Mouse (Mus musculus): Measurements from ENCODE around the gene Zbtb48. TPM values are rescaled to one million over a fixed set of nuclear protein-coding genes. Genes with fewer than 3 reads are reported as not detected.
"Not testable (repeated sequence)": the region's sequence is repeated elsewhere in the genome, so short reads cannot be mapped to it uniquely, and the experiment has no call there.

Gene Zbtb48
- polyA plus RNA-seq, 1 experiment from 2014 or later, result 18.0 TPM

GRCm38 (mm10) chr4:152036464-152036863 is 9.0 kb upstream of the Zbtb48 start:
- H3K27me3 ChIP-seq (ENCODE audit: control insufficient read depth, insufficient read depth, low read length); H3K4me2 ChIP-seq (ENCODE audit: low read depth, low read length); H3K9ac ChIP-seq (ENCODE audit: low read length); H3K9me3 ChIP-seq (replicated peaks; ENCODE audit: control insufficient read depth, low read length); H3K36me3 ChIP-seq (ENCODE audit: control insufficient read depth, insufficient read depth, low read length); H3K4me1 ChIP-seq (ENCODE audit: control insufficient read depth, insufficient read depth, low read length); H3K27ac ChIP-seq (ENCODE audit: low read length); ATAC-seq (ENCODE audit: insufficient read depth, low FRiP score); H3K4me3 ChIP-seq (replicated peaks; ENCODE audit: low read length): not testable (repeated sequence)
- WGBS, result 94% methylated on average over 6 of the region's 6 CpGs

GRCm38 (mm10) chr4:152032922-152033321 is 5.5 kb upstream of the Zbtb48 start:
- Histone ChIP-seq H3K36me3 (ENCODE audit: control insufficient read depth, insufficient read depth, low read length) (no peaks in the 10 kb centered on the region), H3K4me2 (ENCODE audit: low read depth, low read length) (no peak overlapping the region), H3K4me1 (ENCODE audit: control insufficient read depth, insufficient read depth, low read length) (no peaks in the 10 kb centered on the region; the same call in 1 of the 2 replicates), H3K4me3 (replicated peaks; ENCODE audit: low read length) (no peak overlapping the region), H3K9ac (ENCODE audit: low read length) (no peak overlapping the region), H3K9me3 (replicated peaks; ENCODE audit: control insufficient read depth, low read length) (no peaks in the 10 kb centered on the region), H3K27me3 (ENCODE audit: control insufficient read depth, insufficient read depth, low read length) (no peaks in the 10 kb centered on the region), H3K27ac (ENCODE audit: low read length) (no peak overlapping the region)
- WGBS, result 88% methylated on average over 13 of the region's 13 CpGs
- ATAC-seq (ENCODE audit: insufficient read depth, low FRiP score), result no peak

- Histone ChIP-seq H3K36me3 (ENCODE audit: control insufficient read depth, insufficient read depth, low read length) (no peaks in the 10 kb centered on the region), H3K4me3 (replicated peaks; ENCODE audit: low read length) (no peak overlapping the region), H3K27ac (ENCODE audit: low read length) (no peak overlapping the region), H3K9me3 (replicated peaks; ENCODE audit: control insufficient read depth, low read length) (no peaks in the 10 kb centered on the region), H3K27me3 (ENCODE audit: control insufficient read depth, insufficient read depth, low read length) (no peaks in the 10 kb centered on the region), H3K4me2 (ENCODE audit: low read depth, low read length) (no peak overlapping the region), H3K4me1 (ENCODE audit: control insufficient read depth, insufficient read depth, low read length) (peaks cover 19% of the 10 kb centered on the region), H3K9ac (ENCODE audit: low read length) (no peak overlapping the region)
- ATAC-seq (ENCODE audit: insufficient read depth, low FRiP score), result no peak
- WGBS, result 78% methylated on average over 4 of the region's 4 CpGs
Observed at GRCm38 (mm10) chr4:152029997-152030396, 2.5 kb upstream of the Zbtb48 start.

- Histone ChIP-seq H3K27ac (ENCODE audit: low read length) (no peak overlapping the region), H3K9me3 (replicated peaks; ENCODE audit: control insufficient read depth, low read length) (no peaks in the 10 kb centered on the region), H3K4me3 (replicated peaks; ENCODE audit: low read length) (no peak overlapping the region), H3K9ac (ENCODE audit: low read length) (no peak overlapping the region), H3K4me1 (ENCODE audit: control insufficient read depth, insufficient read depth, low read length) (peaks cover 19% of the 10 kb centered on the region), H3K36me3 (ENCODE audit: control insufficient read depth, insufficient read depth, low read length) (no peaks in the 10 kb centered on the region), H3K27me3 (ENCODE audit: control insufficient read depth, insufficient read depth, low read length) (no peaks in the 10 kb centered on the region), H3K4me2 (ENCODE audit: low read depth, low read length) (no peak overlapping the region)
- no peak for ATAC-seq (ENCODE audit: insufficient read depth, low FRiP score)
- 42% methylated on average over 5 of the region's 5 CpGs for WGBS
Observed at GRCm38 (mm10) chr4:152029087-152029486, 1.6 kb upstream of the Zbtb48 start.

DNA sequence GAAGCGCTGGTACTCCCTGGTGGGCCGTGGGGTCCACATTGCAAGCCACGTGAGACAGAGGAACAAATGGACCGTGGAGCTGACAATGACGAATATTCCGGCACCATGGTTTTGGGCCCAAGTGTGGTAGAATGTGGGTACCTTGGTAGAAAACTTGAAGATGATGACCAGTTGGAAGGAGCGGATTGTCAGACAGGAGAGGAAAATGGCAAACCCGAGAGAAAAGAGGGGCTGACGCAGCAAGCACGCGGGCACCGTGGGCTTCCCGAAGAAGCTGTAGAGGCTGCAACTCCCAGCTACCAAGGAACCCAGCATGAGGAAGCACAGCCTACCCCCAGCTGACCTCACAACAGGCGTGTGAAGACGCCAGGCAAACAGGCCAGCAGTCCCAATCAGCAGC is 985 bp upstream of the Zbtb48 start:
- WGBS, result 63% methylated on average over 15 of the region's 15 CpGs
- Histone ChIP-seq H3K9me3 (replicated peaks; ENCODE audit: control insufficient read depth, low read length) (no peaks in the 10 kb centered on the region), H3K9ac (ENCODE audit: low read length) (peak overlapping the region; percentile 65; the same call in 1 of the 2 replicates), H3K27ac (ENCODE audit: low read length) (no peak overlapping the region), H3K36me3 (ENCODE audit: control insufficient read depth, insufficient read depth, low read length) (no peaks in the 10 kb centered on the region), H3K4me3 (replicated peaks; ENCODE audit: low read length) (peak overlapping the region; percentile 76), H3K4me2 (ENCODE audit: low read depth, low read length) (peak overlapping the region; percentile 85; the same call in 1 of the 2 replicates), H3K4me1 (ENCODE audit: control insufficient read depth, insufficient read depth, low read length) (peaks cover 21% of the 10 kb centered on the region), H3K27me3 (ENCODE audit: control insufficient read depth, insufficient read depth, low read length) (no peaks in the 10 kb centered on the region)
- no peak for ATAC-seq (ENCODE audit: insufficient read depth, low FRiP score)

- Histone ChIP-seq H3K4me3 (replicated peaks; ENCODE audit: low read length) (peak overlapping the region; percentile 76), H3K4me1 (ENCODE audit: control insufficient read depth, insufficient read depth, low read length) (peaks cover 22% of the 10 kb centered on the region), H3K27ac (ENCODE audit: low read length) (peak overlapping the region; percentile 51; the same call in 1 of the 2 replicates), H3K36me3 (ENCODE audit: control insufficient read depth, insufficient read depth, low read length) (no peaks in the 10 kb centered on the region), H3K27me3 (ENCODE audit: control insufficient read depth, insufficient read depth, low read length) (no peaks in the 10 kb centered on the region), H3K4me2 (ENCODE audit: low read depth, low read length) (peak overlapping the region; percentile 85), H3K9ac (ENCODE audit: low read length) (peak overlapping the region; percentile 80), H3K9me3 (replicated peaks; ENCODE audit: control insufficient read depth, low read length) (no peaks in the 10 kb centered on the region)
- 2% methylated on average over 41 of the region's 41 CpGs for WGBS
- peak; percentile 53 for ATAC-seq (ENCODE audit: insufficient read depth, low FRiP score)
Observed at GRCm38 (mm10) chr4:152026751-152027508, 541 bp downstream of the Zbtb48 start.

GRCm38 (mm10) chr4:152024525-152024924 is 2.9 kb downstream of the Zbtb48 start:
- Histone ChIP-seq H3K4me1 (ENCODE audit: control insufficient read depth, insufficient read depth, low read length) (peaks cover 22% of the 10 kb centered on the region), H3K36me3 (ENCODE audit: control insufficient read depth, insufficient read depth, low read length) (peaks cover 12% of the 10 kb centered on the region), H3K9me3 (replicated peaks; ENCODE audit: control insufficient read depth, low read length) (no peaks in the 10 kb centered on the region), H3K27ac (ENCODE audit: low read length) (no peak overlapping the region), H3K4me2 (ENCODE audit: low read depth, low read length) (no peak overlapping the region), H3K4me3 (replicated peaks; ENCODE audit: low read length) (no peak overlapping the region), H3K27me3 (ENCODE audit: control insufficient read depth, insufficient read depth, low read length) (no peaks in the 10 kb centered on the region), H3K9ac (ENCODE audit: low read length) (0 out of 2 replicates have a peak overlapping the region, but pooled peaks have one; percentile 5)
- ATAC-seq (ENCODE audit: insufficient read depth, low FRiP score), result no peak
- 87% methylated on average over 11 of the region's 11 CpGs for WGBS

GRCm38 (mm10) chr4:152022506-152022905 is 5.0 kb downstream of the Zbtb48 start:
- Histone ChIP-seq H3K36me3 (ENCODE audit: control insufficient read depth, insufficient read depth, low read length) (peaks cover 12% of the 10 kb centered on the region), H3K4me1 (ENCODE audit: control insufficient read depth, insufficient read depth, low read length) (peaks cover 22% of the 10 kb centered on the region), H3K27ac (ENCODE audit: low read length) (no peak overlapping the region), H3K9me3 (replicated peaks; ENCODE audit: control insufficient read depth, low read length) (no peaks in the 10 kb centered on the region), H3K27me3 (ENCODE audit: control insufficient read depth, insufficient read depth, low read length) (no peaks in the 10 kb centered on the region), H3K4me2 (ENCODE audit: low read depth, low read length) (no peak overlapping the region), H3K4me3 (replicated peaks; ENCODE audit: low read length) (no peak overlapping the region), H3K9ac (ENCODE audit: low read length) (no peak overlapping the region)
- ATAC-seq (ENCODE audit: insufficient read depth, low FRiP score), result no peak
- WGBS, result 88% methylated on average over 8 of the region's 8 CpGs

DNA sequence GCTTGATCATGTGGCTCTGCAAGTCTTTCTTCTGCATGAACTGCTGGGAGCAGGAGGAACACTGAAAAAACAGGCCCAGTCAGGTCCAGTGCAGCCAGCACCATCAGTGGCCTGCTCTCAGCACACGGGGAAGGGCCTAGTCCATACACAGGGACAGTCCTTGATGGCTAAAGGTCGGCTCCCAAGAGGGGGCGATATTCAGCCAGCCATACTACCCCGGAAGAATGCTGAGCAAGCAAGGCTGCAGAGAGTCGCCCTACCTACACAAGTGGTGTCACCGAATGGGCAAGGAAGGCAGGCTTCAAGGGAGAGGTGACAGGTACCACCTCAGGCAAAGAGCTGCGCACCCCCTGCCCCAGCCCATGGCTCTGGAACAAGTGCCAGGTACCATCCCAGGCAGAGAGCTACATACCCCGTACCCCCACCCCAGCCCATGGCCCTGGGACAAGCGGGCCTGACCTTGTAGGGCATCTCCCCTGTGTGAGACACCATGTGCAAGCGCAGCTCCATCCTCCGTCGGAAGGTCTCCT is 5.8 kb downstream of the Zbtb48 start:
- 78% methylated on average over 12 of the region's 12 CpGs for WGBS
- H3K27ac ChIP-seq (ENCODE audit: low read length), result no peak overlapping the region
- H3K9ac ChIP-seq (ENCODE audit: low read length), result peak overlapping the region; percentile 3; the same call in 1 of the 2 replicates
- no peaks in the 10 kb centered on the region for H3K9me3 ChIP-seq (replicated peaks; ENCODE audit: control insufficient read depth, low read length)
- H3K27me3 ChIP-seq (ENCODE audit: control insufficient read depth, insufficient read depth, low read length), result no peaks in the 10 kb centered on the region
- ATAC-seq (ENCODE audit: insufficient read depth, low FRiP score), result no peak
- peaks cover 19% of the 10 kb centered on the region for H3K4me1 ChIP-seq (ENCODE audit: control insufficient read depth, insufficient read depth, low read length)
- H3K36me3 ChIP-seq (ENCODE audit: control insufficient read depth, insufficient read depth, low read length), result peaks cover 14% of the 10 kb centered on the region
- H3K4me3 ChIP-seq (replicated peaks; ENCODE audit: low read length), result no peak overlapping the region
- H3K4me2 ChIP-seq (ENCODE audit: low read depth, low read length), result no peak overlapping the region

All from stomach, embryonic 16.5 days (tissue).